Mouse (Mus musculus) embryonic fibroblast, embryonic 13.5 days (primary cell): ENCODE measurements around the gene Ptprcap.

Experiments used
- CTCF ChIP-seq: IDR thresholded peaks from 2 replicates; pipeline ENCODE4 v1.5.1; 2011; ENCODE audit warnings: mild to moderate bottlenecking, control low read depth, low read length, moderate library complexity, borderline replicate concordance; ENCODE audit not compliant: insufficient read depth
- POLR2A ChIP-seq: IDR thresholded peaks from 2 replicates; pipeline ENCODE4 v1.6.1; 2011; ENCODE audit warnings: low read depth, mild to moderate bottlenecking, control low read depth, low read length, moderate library complexity

DNA sequence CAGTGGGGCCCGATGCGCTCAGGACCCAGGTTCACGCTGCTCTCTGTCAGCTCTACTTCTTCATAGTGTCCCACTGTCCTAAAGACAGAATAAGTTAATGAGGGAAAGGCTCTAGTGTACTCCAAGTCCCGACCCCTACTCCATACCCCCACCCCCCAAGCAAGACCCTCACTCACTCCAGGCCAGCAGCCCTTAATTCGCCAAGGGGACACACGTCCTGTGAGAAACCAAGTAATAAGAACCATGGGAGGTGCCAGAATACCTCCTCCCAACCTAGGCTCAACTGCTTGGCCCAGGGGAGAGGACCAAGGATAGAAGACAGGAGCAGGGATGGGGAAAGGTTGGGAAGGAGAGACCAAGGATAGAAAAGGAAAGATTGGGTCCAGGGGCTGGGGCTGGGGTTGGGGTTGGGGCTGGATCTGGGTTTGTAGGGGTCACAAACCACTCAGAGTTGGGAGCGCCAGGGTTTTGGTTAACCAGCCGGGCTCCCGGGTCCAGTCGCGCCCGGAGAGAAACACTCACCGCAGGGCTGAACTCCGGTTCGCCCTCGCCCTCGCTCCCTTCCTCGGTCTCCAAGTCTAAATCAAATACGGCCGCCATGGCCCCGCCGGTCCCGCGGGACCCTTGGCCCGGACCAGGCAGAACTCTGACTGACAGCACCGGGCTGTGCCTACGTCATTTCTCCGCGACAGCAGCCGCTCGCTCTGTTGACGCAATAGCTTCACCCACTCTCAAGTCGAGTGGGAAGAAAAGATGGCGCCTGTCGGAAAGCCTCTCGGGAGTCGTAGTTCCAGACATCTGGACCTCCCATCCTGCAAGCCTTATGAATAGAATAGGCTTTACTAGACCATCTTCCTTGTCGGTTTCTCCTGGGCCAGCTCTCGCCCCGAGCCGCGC lies 9.5 kb downstream of the Ptprcap start, which contains the start of gene Rps6kb2:
- TF ChIP-seq POLR2A = peak; percentile 66
- no peak for TF ChIP-seq CTCF
